19 mouse cellular contexts compared by ENCODE assay signal in the genomic region with DNA sequence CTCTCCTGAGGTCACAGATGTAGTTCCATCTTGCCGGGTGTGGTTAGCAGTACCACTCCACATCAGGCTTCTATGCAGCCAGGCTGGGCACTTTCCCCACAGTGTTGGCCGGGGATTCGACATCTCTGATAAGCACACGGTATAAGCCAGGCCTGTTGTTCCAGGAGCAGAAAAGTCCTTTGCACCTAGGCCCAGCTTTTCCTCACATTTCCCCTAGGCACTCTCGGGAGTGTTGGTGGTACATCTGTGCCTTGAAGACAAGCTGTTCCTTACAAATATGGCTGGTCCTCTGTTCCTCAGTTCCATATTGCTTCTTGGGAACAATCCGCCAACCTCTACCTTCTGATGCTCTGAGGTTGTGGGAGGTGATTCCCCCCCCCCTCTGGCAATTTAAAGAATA. TPM values are rescaled to one million over a fixed set of nuclear protein-coding genes. Genes with fewer than 3 reads are reported as not detected.
"Had no signal": no experiment of that assay in that cellular context is flagged by ENCODE, and none has a peak within 500 bp of the region (broad histone marks: within the 10 kb centered on the region; RNA-seq: fewer than 3 reads in every experiment).

No protein-coding gene starts in this region.

- DNase-seq: kidney, adult 8-10 months; kidney, postnatal 25 days; lung, embryonic 14.5 days; lung, postnatal 10 days; thymus, postnatal 4 days had no signal

- H3K4me2 ChIP-seq: limb, embryonic 15.5 days; liver, embryonic 12.5 days; lung, embryonic 14.5 days; midbrain, embryonic 11.5 days; midbrain, embryonic 15.5 days; neural tube, embryonic 13.5 days; stomach, embryonic 15.5 days had no signal

- ATAC-seq: liver, embryonic 12.5 days; midbrain, embryonic 15.5 days had no signal

- H3K4me3 ChIP-seq: limb, embryonic 15.5 days; liver, embryonic 12.5 days; megakaryocyte, embryonic 14.5 days; midbrain, embryonic 15.5 days; neural tube, embryonic 13.5 days; stomach, embryonic 15.5 days had no signal

- H3K9ac ChIP-seq: limb, embryonic 15.5 days; liver, embryonic 12.5 days; lung, embryonic 14.5 days; midbrain, embryonic 15.5 days; neural tube, embryonic 13.5 days; stomach, embryonic 15.5 days had no signal

- H3K27me3 ChIP-seq: limb, embryonic 15.5 days; midbrain, embryonic 15.5 days; neural tube, embryonic 13.5 days; stomach, embryonic 15.5 days had no signal

- H3K4me1 ChIP-seq: liver, embryonic 12.5 days; megakaryocyte, embryonic 14.5 days had no signal

- H3K9me3 ChIP-seq: limb, embryonic 15.5 days; liver, embryonic 12.5 days; midbrain, embryonic 15.5 days; neural tube, embryonic 13.5 days; stomach, embryonic 15.5 days had no signal

- H3K27ac ChIP-seq: limb, embryonic 15.5 days; liver, embryonic 12.5 days; macrophage; midbrain, embryonic 15.5 days; neural tube, embryonic 13.5 days; stomach, embryonic 15.5 days had no signal

- H3K36me3 ChIP-seq: limb, embryonic 15.5 days; liver, embryonic 12.5 days; midbrain, embryonic 15.5 days; neural tube, embryonic 13.5 days; stomach, embryonic 15.5 days had no signal

RNA-seq across cellular contexts. Expression of gene Mb, which starts 15.8 kb away (rescaled TPM):
- total RNA-seq: left cerebral cortex, adult 18-20 months; left cerebral cortex, postnatal 14 days; monocyte, adult 5-6 weeks had no signal
- polyA plus RNA-seq: macrophage; midbrain, embryonic 11.5 days had no signal

RNA-seq across cellular contexts. Expression of gene Apol6, which starts 21.7 kb away (rescaled TPM):
- total RNA-seq: layer of hippocampus, adult 18-20 months; monocyte, adult 5-6 weeks had no signal
- polyA plus RNA-seq: kidney, embryonic 16.5 days; limb, embryonic 11.5 days; macrophage; midbrain, embryonic 11.5 days; neural tube, embryonic 13.5 days; stomach, embryonic 15.5 days had no signal
